Mouse (Mus musculus): ENCODE measurements at regions not wholly inside any gene's neighbourhood (a gene's known extent, or its start where the extent isn't known, plus 50 kb on each side); places are given as distances from the start of the nearest gene placed in this dataset.
A peak's percentile ranks its signal among the peaks of the same experiment; 100 is the strongest.
"Not testable (repeated sequence)": the region's sequence is repeated elsewhere in the genome, so short reads cannot be mapped to it uniquely, and the experiment has no call there.

DNA sequence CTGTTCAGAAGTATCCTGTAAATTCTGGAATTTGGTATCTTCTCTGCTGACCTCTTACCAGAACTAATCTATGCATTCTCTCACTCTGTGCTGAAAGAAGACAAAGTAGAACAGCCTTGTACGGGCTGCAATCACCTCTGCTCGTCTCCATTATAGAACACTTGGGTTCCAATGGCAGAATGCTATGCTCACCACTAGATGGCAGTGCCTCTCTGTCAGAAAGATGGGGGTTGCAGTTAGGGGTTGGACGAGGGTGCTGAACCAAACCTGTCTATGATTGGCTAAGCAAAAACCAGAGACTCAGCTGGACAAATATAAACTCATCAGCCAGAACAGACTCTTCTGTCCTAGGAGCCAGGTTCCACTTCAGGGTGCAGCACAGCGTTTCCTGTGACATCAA, 515.9 kb downstream of the Dad1 start:
- DNase-seq: peak in 1 of 2 experiments; percentile 1
- intact Hi-C loops (cut with DNase I): not testable (repeated sequence)

DNA sequence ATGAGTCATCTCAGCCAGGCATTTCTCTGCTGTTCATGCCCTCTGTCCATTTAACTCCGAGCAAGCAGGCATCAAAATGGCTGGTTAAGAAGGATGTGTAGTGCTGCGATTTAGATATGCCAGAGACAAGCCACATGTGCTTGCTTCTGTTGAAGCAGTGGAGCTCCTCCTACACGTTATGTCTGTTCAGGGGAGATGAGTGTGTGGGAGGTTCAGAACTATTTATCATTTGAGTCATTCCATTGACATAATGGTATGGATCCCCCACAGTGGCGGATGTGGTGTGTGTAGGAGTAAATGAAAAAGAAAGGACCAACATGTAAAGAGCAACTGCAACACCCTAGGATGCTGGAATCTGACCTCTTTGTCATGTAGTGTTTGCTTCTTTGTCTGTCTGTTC, 517.6 kb downstream of the Dad1 start:
- intact Hi-C loops (cut with DNase I); DNase-seq: not testable (repeated sequence)

DNA sequence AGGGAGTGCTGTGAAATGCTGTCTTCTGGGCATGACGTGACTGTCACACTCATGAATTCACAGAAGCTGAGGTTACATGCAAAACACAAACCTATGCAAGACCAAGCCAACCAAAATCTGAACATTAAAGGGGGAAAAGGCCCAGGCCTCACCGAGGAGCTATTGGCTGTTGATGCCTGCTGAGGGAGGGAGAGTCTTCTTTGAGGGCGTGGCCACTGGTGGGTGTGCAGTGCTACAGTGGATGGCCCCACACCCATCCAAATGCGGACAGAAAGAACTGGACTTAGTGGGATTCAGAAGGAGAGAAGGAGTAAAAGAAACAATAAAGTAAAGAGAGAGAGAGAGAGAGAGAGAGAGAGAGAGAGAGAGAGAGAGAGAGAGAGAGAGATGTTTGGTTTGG, 522.3 kb downstream of the Dad1 start:
- DNase-seq; intact Hi-C loops (cut with DNase I): not testable (repeated sequence)

GRCm38 (mm10) chr14:53729877-53730276, 524.0 kb downstream of the Dad1 start:
- intact Hi-C loops (cut with DNase I); DNase-seq: not testable (repeated sequence)

- intact Hi-C loops (cut with DNase I); DNase-seq: not testable (repeated sequence)
Measured at GRCm38 (mm10) chr14:53729149-53729548, 524.8 kb downstream of the Dad1 start.

DNA sequence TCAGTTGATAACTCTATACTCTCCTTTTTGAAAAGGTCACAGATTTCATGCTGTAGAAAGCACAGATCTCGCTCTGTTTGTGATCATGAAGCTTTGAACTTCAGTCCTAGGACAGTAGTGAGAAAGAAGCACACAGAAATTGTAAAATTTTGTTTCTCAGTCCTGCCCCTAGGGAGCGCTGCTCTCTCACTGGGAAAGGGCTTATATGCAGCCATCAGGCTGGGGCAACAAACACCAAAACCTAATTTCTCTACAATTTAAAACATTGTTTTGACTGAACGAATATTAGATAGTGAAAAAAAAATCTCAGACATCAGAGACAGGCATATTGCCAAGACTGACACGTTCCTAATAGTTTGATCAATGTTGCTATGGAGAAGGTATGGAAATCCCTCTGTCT, 527.0 kb downstream of the Dad1 start:
- DNase-seq; intact Hi-C loops (cut with DNase I): not testable (repeated sequence)

GRCm38 (mm10) chr14:53723611-53724010, 530.3 kb downstream of the Dad1 start:
- DNase-seq; intact Hi-C loops (cut with DNase I): not testable (repeated sequence)

GRCm38 (mm10) chr14:53721901-53722300, 532.0 kb downstream of the Dad1 start:
- intact Hi-C loops (cut with DNase I); DNase-seq: not testable (repeated sequence)

DNA sequence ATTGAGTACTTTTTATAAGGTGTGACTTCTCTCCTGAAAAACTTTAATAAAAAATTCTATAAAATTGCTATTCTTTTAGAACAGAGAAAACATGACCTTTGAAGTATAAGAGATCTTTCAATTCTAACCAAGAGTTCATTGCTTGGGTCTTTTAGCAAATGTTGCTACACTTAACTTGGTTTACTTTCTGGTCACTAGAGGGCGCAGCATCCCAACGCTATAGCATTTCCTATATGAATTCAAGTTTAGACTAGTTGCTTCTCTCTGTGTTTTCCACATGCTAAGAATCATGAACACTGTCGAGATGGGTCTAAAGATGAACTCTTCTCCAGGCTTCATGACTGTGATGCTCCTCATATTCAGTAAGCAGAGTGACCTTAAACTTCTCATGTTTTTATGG, 544.3 kb downstream of the Dad1 start:
- intact Hi-C loops (cut with DNase I): not testable (repeated sequence)
- DNase-seq: peak in 1 of 2 experiments; percentile 2

DNA sequence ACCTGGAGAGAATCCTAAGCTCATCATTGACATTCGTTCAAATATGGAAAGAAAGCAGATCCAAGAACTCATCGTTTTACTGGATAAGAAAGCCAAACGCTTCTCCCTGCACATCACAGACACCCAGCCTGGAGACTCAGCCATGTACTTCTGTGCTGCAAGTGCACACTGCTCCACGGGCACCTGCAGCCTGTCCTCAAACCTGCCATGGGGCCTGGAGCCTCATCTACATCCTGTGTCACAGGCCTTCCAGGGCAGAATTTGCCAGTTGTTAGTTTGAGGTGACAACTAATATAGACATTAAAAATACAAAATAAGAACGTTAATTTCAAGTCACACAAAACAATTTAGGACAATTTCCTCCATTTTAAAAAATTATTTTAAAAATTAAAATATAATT, 549.6 kb downstream of the Dad1 start:
- intact Hi-C loops (cut with DNase I); DNase-seq: not testable (repeated sequence)

GRCm38 (mm10) chr14:53703593-53703992, 550.3 kb downstream of the Dad1 start:
- intact Hi-C loops (cut with DNase I); DNase-seq: not testable (repeated sequence)

DNA sequence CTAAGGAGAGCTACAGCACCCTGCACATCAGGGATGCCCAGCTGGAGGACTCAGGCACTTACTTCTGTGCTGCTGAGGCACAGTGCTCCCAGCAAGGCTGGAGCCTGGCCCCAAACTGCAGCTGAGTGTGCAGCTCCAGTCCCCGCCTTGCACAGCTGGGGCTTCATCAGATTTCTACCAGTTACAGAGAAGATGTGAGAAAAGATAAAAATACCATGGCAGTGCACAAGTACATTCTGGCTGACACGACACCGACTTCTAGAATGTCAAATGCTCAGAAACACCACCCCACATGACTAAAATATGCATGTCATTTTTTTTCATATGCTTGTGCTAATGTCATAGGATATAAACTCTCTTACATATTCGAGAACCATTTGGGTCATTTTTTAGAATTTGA, 569.8 kb downstream of the Dad1 start:
- DNase-seq; intact Hi-C loops (cut with DNase I): not testable (repeated sequence)

DNA sequence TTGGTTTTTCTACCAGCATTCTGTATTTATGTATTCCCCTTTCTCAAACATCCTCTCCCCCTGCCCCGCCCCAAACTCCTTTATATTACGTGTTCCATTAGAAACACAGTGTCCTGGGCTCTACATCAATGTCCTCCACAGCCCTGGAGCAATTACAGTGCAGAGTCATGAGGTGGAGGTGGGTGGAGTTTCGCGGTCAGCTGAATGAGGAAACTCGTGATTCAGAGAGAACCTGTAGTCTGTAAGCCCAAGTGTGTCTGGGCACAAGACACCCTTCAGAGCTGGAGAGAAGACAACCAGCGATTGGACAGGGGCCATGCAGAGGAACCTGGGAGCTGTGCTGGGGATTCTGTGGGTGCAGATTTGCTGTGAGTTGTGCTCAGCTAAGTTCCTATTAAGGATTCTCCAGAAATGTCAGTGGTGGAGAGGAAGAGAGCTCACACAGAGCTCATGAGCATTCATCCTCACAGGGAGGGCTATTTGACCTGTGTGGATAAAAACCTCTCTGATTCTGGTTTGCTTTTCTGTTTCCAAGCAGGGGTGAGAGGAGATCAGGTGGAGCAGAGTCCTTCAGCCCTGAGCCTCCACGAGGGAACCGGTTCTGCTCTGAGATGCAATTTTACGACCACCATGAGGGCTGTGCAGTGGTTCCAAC, 570.4 kb downstream of the Dad1 start:
- intact Hi-C loops (cut with DNase I); DNase-seq: not testable (repeated sequence)

GRCm38 (mm10) chr14:53682679-53683078, 571.2 kb downstream of the Dad1 start:
- DNase-seq; intact Hi-C loops (cut with DNase I): not testable (repeated sequence)

- intact Hi-C loops (cut with DNase I); DNase-seq: not testable (repeated sequence)
Measured at GRCm38 (mm10) chr14:53681320-53681719, 572.6 kb downstream of the Dad1 start.

DNA sequence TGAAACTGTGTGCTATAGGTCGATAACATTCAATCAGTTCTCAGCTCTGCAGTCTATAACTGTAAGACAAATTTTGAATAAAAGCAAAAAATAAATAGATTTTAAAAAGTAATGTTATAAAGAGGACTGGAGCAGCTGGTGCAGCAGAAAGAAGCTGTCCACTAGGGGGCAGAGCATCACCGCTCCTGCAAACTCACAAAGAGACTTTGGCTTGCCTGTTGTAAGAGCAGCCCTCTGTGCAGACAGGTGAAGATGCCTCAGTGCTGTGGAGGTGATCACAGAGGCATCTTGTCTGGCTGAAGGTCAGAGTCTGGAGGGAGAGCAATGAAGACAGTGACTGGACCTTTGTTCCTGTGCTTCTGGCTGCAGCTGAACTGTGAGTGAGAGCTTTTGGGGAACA, 588.2 kb downstream of the Dad1 start:
- intact Hi-C loops (cut with DNase I): not testable (repeated sequence)
- DNase-seq: peak in 1 of 2 experiments; percentile 16

GRCm38 (mm10) chr14:53662700-53663355, 591.1 kb downstream of the Dad1 start:
- intact Hi-C loops (cut with DNase I); DNase-seq: not testable (repeated sequence)

GRCm38 (mm10) chr14:53654669-53655068, 599.2 kb downstream of the Dad1 start:
- intact Hi-C loops (cut with DNase I); DNase-seq: not testable (repeated sequence)

DNA sequence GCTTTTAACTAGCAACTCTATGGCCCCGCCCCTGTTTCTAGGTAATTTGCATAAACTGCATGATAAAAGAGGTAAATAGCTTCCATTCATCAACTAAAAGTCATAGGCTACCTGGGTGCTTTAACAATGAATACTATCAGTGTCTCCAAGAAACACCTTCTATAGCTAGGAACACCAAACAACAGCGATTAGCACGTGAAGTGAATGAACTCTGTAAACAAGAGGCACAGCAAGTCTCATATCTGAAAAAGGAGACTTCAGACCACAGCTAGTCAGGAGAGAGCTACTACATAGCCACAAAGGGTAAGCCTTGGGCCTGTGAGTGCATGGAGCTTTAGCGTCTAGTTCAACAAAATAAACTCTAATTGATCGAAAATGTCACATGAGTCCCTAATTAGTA, 602.8 kb downstream of the Dad1 start:
- intact Hi-C loops (cut with DNase I); DNase-seq: not testable (repeated sequence)

GRCm38 (mm10) chr14:53649189-53649588, 604.7 kb downstream of the Dad1 start:
- DNase-seq; intact Hi-C loops (cut with DNase I): not testable (repeated sequence)

GRCm38 (mm10) chr14:53640441-53640840, 613.5 kb downstream of the Dad1 start:
- DNase-seq; intact Hi-C loops (cut with DNase I): not testable (repeated sequence)

- intact Hi-C loops (cut with DNase I); DNase-seq: not testable (repeated sequence)
Measured at GRCm38 (mm10) chr14:53637664-53638063, 616.2 kb downstream of the Dad1 start.

Measured in heart, postnatal 14 days (tissue).